Comparison of ENCODE assay signal across 8 mouse cellular contexts in the genomic region with DNA sequence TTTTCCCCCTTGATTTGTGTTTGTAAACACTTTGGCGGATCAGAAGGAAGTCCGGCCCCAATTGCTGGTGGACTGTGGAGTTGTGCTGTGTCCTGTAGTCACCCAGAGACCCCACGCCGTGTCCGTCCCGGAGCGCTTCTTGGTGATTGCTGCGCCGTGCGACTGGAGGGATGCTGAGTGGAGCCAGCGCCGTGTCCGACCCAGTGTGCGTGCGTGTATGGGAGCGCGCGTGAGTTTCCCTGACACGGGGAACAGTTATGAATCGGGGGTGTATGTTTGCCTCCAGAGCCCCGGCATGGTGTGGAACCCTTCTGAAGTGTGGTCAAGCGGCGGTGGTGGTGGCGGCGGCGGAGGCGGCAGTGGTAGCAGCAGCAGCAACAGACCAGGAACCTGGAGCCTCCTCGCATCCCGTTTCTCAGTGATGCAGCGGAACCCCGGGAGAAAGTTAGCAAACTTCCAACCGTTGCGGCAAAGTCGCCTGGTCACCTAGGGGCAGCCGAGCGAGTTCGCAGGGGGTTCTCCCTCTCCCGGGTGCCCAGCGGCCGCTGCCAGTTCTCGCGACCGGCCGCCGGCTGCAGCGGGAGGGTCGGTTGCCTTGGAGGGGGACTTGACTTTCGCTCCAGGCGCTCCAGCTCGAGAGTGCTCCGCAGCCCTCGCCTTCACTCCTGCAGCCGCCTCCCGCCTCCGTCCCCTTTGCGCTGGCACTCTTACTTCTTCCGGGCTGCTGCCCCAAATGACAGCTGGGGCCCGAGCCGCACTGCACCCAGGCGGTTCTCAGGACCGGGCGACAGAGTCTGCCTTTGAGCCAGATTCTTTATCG. TPM values are rescaled to one million over a fixed set of nuclear protein-coding genes. Genes with fewer than 3 reads are reported as not detected.
DNase-seq lines count a peak whose midpoint lies in the region; ATAC-seq and TF ChIP-seq lines count a peak whose summit lies in the region.

No protein-coding gene starts in this region.

- peak overlapping the region; percentile 91 for H3K4me3 ChIP-seq in gastrocnemius, adult 2 months
- H3K4me3 ChIP-seq in hindbrain, embryonic 16.5 days (ENCODE audit: low read length), result peak overlapping the region; percentile 51
- peak overlapping the region; percentile 46 for H3K4me3 ChIP-seq in liver, embryonic 13.5 days (replicated peaks)

- under 1% methylated on average over 55 of the region's 63 CpGs for WGBS in hindbrain, embryonic 16.5 days
- WGBS in liver, embryonic 13.5 days (ENCODE audit: insufficient replicate concordance), result under 1% methylated on average over 63 of the region's 63 CpGs

- peaks cover 14% of the 10 kb centered on the region for H3K4me1 ChIP-seq in hindbrain, embryonic 16.5 days (ENCODE audit: control insufficient read depth, insufficient read depth, low read depth, low read length)
- H3K4me1 ChIP-seq in liver, embryonic 13.5 days (replicated peaks), result peaks cover 12% of the 10 kb centered on the region

- TF ChIP-seq CTCF in gastrocnemius, adult 2 months (IDR thresholded peaks at IDR 0.05), result no peak

- intact Hi-C loops in left cerebral cortex, postnatal 25 days (cut with DNase I), result loop anchor here (5.0 kb wide), 1 partner anchor 435 kb away; no protein-coding TSS in a partner anchor
- intact Hi-C loops in left cerebral cortex, postnatal 14 days (cut with DNase I), result no loop called here
- intact Hi-C loops in gastrocnemius, adult 2 months (cut with DNase I), result loop anchor here (10.0 kb wide), 1 partner anchor 187 kb away; no protein-coding TSS in a partner anchor

- H3K9me3 ChIP-seq in hindbrain, embryonic 16.5 days (ENCODE audit: control insufficient read depth, low read length), result no peaks in the 10 kb centered on the region
- no peaks in the 10 kb centered on the region for H3K9me3 ChIP-seq in liver, embryonic 13.5 days (replicated peaks)

- peak; percentile 12 to 17 for DNase-seq in left cerebral cortex, postnatal 25 days (ENCODE audit: low spot score in 2 of 2)
- no peak for DNase-seq in left cerebral cortex, postnatal 14 days (ENCODE audit: low spot score in 2 of 2)
- DNase-seq in cerebellum, adult 18-20 months, result peak; percentile 50 to 60
- DNase-seq in gastrocnemius, adult 2 months, result peak; percentile 79
- no peak for DNase-seq in liver, embryonic 13.5 days
- peak; percentile 71 for DNase-seq in neural tube, embryonic 10.5 days (ENCODE audit: extremely low spot score, low spot score)
- DNase-seq in urinary bladder, postnatal 14 days (ENCODE audit: low spot score), result peak; percentile 41

- peak overlapping the region; percentile 89 for H3K27ac ChIP-seq in gastrocnemius, adult 2 months
- no peak overlapping the region for H3K27ac ChIP-seq in hindbrain, embryonic 16.5 days (ENCODE audit: low read depth, low read length)
- no peak overlapping the region for H3K27ac ChIP-seq in liver, embryonic 13.5 days

- peaks cover 34% of the 10 kb centered on the region for H3K27me3 ChIP-seq in hindbrain, embryonic 16.5 days (replicated peaks; ENCODE audit: control insufficient read depth, insufficient read depth, low read length)
- H3K27me3 ChIP-seq in liver, embryonic 13.5 days, result peaks cover 84% of the 10 kb centered on the region

- H3K4me2 ChIP-seq in hindbrain, embryonic 16.5 days (ENCODE audit: low read length), result peak overlapping the region; percentile 99
- peak overlapping the region; percentile 65 for H3K4me2 ChIP-seq in liver, embryonic 13.5 days

- H3K9ac ChIP-seq in hindbrain, embryonic 16.5 days (ENCODE audit: low read depth, low read length), result peak overlapping the region; percentile 46; the same call in 1 of the 2 replicates
- H3K9ac ChIP-seq in liver, embryonic 13.5 days, result no peak overlapping the region

- H3K36me3 ChIP-seq in hindbrain, embryonic 16.5 days (ENCODE audit: control insufficient read depth, insufficient read depth, low read length), result no peaks in the 10 kb centered on the region
- H3K36me3 ChIP-seq in liver, embryonic 13.5 days, result no peaks in the 10 kb centered on the region

- peak; percentile 64 for ATAC-seq in hindbrain, embryonic 16.5 days
- no peak for ATAC-seq in liver, embryonic 13.5 days (ENCODE audit: low read depth)

RNA-seq across cellular contexts. Expression of a gene that starts 0.7 kb away (rescaled TPM):
- 1 to 10 TPM; 3.2 to 3.9 TPM for total RNA-seq in left cerebral cortex, postnatal 25 days (2021)
- total RNA-seq in left cerebral cortex, postnatal 14 days (2021), result 1 to 10 TPM; 3.8 to 4.0 TPM
- total RNA-seq in gastrocnemius, adult 2 months (2021), result 1 to 10 TPM; 4.5 to 6.1 TPM
- 3.2 and 4.6 TPM in 2 replicates for polyA plus RNA-seq in hindbrain, embryonic 16.5 days (2015; fragmentation: Nextera tagmentation; extraction: Ambion mirVana)
- 0.28 and 0.32 TPM in 2 replicates for polyA plus RNA-seq in liver, embryonic 13.5 days (2015; fragmentation: Nextera tagmentation; extraction: Ambion mirVana)

Comparison
In these comparisons a context has a peak if more than half of its experiments do, and no peak if none do; other contexts are left out.
1. DNase-seq: peak in left cerebral cortex, postnatal 25 days (2 of 2), cerebellum, adult 18-20 months (2 of 2), gastrocnemius, adult 2 months (single experiment), neural tube, embryonic 10.5 days (single experiment) and urinary bladder, postnatal 14 days (single experiment); none in left cerebral cortex, postnatal 14 days (0 of 2) and liver, embryonic 13.5 days (single experiment).
2. Peak in every context shown above with its lines, with median percentiles within 50 percentile points of each other: H3K4me3 ChIP-seq.